Mouse (Mus musculus) ovary, postnatal 10 days (tissue): ENCODE results near the gene Gpr68.

Experiments used
- DNase-seq: peaks from one replicate; pipeline ENCODE4 v3.0.0; 2022; ENCODE audit warnings: low spot score

Gene Gpr68

DNA sequence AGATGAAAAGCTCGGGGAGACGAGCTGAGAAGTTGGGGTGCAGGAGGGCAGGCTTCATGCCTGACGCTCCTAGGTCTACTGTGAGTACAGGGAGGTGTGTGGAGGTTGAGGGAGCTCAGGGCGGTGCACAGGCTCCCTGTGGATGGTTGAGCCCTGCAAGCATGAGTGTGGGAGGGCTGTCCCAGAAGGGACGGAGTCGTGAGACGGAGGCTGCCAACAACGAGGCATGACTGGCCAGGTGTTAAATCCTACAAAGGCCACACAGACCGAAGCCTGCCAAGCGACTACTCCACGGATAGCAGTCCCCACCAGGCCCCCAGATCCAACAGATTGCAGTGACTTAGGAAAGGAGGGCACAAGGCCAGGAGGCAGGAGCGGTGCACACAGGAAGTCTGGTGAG lies 2.7 kb upstream of the Gpr68 start:
- DNase-seq, result no peak

DNA sequence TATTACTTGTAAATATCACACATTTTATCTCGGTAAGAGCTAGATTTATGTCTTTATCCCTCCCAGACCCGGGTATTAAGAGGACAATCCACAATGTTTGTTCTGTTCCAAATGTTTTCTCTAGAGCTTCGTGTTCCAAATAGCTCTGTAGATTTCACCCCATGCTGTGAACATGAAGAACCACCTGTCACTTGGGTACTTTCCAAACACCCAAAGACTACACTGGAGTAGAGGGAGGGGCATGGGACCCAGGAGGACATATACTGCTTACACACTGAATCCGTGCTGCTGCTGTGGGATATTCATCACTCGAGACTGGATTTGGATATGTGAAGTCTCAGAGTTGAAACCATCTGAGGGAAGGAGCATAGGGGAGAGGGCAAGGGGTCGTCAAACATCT lies 1.8 kb upstream of the Gpr68 start:
- DNase-seq, result no peak

DNA sequence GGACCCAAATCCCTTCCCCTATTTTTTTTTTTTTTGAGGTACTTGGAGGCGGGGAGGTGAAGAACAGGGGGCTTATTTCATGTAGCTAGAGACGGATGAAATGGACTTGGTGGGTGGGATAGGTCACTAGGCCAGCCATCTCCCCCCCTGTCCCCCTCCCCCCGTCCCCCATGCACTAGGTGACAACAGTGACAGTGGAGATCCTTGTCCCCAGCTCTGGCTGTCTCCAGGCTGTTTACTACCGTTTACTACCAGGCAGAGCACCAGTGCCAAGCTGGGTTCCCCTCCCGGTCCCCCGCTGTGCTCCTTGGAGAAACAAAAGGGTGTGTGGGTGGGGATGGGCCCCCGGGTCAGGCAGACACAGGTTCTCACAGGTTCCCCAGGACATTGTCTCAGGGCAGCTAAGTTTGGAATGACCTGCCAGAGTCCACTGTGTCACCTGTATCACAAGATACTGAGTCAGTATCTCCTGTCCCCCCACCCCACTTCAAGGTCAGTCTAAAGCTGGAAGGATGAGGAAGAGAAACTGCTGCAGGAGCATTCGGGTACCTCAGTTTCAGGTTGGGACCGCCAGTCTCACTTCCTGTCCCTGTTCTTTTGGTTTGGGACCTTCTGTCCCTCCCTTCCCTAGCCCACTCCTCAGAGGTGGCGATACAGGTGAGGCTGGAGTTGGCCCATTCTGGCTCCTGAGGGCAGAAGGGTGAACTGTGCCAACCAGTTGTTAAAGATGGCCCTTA lies 468 bp upstream of the Gpr68 start:
- DNase-seq, result no peak

DNA sequence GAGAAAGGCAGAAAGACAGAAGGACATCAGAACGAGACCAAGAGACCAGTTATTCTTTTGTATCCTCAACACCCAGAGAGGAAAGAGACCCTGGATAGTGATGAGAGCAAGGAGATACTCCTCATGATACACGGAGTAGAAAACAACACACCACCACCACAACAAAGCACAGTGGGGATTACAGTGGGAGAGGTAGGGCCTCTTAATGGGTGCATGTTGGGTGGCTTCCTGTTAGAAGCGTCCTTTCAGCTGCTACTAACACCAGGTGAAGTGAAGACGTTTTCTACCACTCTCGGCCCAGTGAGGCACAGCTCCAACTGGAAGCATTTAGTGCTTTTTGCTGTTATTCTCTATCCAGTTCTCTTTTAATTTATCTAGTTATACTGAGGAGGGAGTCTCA lies 1.1 kb downstream of the Gpr68 start:
- DNase-seq, result no peak

DNA sequence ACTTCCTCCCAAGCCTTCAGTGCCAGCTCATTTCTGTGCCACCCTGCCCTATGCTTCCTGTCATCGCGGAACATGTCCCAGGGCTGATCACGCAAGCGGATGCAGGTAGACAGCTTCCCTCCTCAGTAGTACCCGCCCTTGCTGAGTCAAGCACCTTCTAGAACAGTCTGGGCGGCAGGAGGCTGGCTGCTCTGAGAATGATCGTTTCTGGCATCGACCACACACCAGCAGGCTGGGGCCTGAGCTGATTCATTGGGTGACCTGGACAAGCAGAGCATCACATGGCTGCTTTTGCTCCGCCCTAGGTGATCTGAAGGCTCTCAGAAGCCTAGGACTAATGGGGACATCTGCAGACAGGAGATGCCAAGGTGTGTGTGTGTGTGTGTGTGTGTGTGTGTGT lies 4.2 kb downstream of the Gpr68 start:
- no peak for DNase-seq

DNA sequence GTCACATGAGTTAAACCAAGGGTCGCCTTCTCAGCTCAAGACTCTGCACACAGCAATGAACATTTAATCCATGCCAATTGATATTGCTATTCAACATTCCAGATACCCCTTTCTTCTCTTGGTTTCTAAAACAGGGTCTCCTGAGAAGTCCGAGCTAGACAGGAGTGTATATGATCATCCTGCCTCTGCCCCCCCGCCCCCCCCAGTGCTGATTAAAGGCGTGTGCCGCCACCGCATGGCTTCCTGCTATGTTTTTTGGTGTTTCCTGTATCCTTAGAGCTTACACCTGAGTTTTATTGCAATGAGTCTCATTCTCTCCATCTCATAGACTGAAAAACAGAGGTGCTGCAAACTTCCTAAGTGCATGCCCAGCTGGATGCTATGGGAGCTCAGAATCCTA lies 6.6 kb downstream of the Gpr68 start:
- DNase-seq, result no peak

DNA sequence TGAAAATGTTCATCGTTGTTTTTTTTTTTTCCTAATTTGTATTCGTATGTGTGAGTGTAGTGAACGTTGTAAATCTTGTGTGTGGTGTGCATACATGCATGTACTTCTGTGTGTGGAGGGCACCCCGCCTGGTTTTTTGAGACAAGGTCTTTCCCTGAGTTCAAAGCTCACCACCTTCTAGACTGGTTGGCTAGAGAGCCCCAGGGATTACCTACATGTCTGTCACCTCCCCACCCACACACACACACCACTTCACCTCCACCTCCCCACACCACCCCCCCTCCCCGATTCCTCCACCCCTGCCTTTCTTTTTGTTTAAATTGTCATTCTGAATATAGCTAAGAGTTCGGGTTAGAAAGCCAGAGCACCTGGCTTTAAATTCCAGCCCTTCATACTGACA lies 7.1 kb downstream of the Gpr68 start:
- DNase-seq, result no peak

DNA sequence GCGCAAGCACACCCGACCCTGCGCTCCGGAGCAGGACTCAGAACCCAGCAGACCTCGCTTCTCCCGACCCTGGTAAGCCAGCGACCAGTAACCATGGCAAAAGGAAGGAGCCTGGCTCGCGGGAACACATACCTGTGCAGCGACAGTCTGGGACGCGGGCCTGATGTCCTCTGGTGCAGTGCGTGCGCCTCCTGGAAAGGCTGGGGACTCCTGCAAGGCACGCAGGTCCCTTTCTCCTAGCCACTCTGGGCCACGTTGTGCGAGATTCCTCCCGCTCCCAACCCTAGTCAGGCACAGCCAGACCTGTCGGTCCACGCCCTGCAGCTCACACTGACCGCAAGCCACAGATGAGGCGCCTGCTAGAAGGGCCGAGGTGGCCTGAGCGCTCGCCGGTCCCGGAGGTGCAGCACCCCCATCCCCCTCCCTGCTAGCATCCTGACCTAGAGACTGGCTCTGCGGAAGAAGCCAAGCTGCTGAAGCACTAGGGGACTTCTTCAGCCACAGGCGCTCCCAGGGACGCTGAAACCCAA lies 8.8 kb downstream of the Gpr68 start:
- no peak for DNase-seq

DNA sequence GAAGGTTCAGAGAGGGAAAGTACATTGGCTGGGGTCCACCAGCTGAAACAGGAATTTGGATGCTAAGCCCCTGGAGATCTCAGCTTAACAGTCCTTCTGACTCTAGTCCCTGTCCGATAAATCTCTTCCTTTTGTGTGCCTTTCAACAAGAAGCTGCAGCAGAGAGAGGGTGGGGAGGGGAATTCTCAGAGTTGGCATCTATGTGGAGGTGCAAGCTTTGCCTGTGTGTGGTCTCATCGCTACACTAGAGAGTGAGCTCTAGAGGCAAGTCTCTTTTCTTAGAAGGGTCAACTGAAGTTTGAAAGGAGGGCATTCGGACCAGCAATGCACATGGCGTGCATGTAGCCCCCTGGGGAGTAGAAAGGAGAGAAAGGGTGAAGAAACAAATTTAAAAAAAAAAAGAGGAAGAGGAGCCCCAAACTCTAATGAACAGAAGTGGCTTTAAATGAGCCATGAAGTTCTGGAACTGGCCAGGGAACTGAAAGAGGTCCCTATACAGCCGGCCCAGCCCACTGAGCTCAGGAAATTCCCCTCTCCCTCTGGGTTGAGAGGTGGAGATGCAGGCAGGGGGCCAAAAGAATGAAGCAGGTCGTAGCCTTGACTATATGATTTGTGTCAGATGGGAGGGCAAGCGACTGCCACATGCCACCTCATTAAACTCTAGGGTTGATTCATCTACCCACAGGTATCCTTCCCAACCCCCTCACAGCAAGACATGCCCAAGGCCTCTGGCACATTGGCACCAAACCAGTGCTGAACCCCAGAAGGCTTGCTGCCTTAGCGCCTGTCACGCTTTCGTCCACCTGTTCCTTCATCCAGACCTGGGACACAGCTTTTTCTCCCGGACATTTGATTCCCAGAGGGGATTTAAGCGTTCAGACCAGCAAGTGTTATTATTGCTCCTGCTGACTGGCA lies 10.0 kb downstream of the Gpr68 start:
- DNase-seq, result no peak

DNA sequence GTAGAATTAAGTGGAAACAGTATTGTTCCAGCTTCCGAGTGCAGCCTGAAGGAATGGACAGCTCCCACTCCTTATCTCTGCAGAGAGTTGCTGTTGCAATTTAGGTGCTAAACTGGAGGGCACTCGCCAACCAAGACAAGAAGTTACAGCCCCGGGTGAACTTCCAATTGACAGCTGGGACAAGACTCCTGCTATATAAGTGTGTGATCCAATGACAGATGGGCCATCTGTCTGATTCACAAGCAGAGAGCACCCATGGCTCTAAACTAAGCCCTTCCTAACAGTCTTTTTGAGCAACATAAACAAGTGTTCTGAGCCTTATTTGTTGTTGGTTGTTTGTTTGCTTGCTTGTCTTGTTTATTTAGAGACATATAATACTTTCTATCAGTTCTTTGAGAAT lies 11.3 kb downstream of the Gpr68 start:
- no peak for DNase-seq

DNA sequence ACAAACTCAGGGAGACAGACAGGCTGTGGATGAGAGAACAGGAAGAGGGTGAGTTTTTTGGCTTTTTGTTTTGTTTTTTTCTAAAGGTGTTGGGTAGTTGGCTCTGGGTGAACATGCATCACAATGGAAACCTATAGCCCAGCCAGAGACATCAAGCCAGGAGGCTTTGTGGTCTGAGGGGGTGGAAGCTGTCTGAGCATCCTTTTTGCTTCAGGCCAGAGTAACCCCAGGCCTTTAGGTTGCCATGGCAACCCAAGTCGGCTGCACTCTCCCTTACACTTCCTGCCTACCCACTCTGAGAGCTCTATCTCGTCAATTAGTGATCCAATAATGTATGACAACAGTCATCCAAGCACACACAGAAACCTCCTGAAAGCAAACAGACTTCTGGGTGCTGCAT lies 12.5 kb downstream of the Gpr68 start:
- DNase-seq, result no peak

DNA sequence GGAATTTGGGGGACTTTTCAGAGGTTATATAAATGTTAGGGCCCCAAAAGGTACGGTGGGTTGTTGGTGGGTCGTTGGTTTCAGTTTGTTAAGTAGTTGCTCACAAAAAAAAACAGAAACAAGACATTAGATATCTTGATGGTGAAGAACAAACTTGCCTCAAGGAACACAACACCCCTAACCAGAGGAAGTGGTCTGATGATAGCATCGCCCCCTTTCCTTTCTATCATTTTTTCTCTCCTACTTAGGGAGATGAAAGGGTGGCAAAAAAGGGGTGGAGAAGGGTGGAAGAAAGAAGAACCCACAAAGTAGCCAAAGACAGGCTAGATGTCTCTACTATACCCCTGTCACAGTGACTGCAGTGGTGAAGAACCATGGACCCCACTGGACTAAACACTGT lies 17.4 kb downstream of the Gpr68 start:
- DNase-seq, result no peak

DNA sequence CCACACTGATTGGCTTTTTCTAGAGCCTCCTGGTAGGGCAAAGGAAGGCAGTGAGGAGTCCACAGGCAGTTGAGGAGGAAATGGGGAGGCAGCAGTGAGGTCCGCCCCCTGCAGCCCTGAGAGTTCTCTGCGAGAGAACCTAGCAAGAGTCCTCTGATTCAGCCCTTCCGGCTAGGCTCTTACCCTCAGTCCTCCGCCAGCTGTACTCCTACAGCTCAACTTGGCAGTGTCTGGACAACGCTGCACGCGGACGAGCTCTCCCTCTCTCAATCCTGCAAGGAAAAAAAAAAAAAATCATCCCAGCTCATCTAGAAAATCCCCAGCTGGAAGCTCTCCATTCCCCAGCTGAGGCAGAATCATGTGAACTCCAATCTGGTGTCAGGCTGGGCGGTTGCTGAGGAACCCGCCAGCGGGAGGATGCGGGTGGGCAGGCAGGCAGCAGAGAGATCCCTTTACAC lies 20.2 kb downstream of the Gpr68 start:
- no peak for DNase-seq

DNA sequence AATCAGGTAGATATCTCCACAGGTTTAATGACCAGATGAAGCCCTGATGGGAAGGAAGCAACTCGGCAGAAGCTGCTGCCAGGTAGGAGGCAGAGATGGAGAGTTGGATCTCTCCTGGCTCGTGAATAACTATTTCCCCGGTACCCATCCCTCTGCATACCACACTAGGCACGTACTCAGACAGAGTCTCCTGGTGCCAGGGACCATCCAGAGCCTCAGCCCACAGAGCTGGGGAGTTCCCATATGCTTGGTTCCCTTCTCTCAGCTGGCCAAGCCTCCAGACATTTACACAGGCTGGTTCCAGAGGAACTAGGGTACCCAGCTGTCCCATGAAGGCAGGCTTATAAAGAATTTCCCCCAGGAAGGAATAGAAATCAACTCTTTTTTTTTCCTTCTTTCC lies 21.1 kb downstream of the Gpr68 start:
- DNase-seq, result no peak

DNA sequence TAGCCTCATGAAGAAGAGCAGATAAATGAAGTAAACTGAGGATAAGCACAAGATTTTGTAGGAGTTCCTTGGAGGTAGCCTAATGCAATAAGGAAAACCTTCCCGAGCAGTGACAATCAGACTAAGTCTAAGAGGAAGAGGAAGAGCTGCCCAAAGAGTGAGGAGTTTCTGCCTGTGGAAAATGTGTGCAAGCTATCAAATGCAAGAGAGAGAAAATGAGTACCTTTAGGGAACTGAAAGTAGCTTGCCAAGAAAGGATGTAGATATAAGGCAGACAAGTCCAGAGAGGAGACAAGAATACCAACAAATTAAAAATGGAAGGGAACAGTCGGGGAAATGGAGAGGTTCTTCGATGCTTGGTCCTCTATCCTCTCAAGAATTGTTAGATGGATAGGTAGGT lies 22.4 kb downstream of the Gpr68 start:
- DNase-seq, result no peak

DNA sequence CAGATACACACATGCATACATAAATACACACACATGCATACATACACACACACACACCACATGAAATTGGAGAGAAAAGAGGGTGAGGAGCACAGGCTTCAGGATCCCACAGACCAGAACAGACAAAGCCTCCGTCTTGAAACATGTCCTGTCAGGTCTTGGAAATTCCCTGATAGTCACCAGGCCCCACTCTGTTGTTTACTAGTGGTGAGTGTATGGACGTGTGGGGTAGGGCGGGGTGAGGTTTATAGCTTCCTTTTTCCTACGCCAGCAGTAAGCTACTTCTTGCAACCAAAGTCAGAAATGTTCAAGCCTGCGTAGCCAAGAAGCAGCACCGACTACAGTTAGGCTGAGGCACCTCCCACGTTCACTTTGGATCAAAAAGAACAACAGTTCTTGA lies 24.8 kb downstream of the Gpr68 start:
- DNase-seq, result no peak

DNA sequence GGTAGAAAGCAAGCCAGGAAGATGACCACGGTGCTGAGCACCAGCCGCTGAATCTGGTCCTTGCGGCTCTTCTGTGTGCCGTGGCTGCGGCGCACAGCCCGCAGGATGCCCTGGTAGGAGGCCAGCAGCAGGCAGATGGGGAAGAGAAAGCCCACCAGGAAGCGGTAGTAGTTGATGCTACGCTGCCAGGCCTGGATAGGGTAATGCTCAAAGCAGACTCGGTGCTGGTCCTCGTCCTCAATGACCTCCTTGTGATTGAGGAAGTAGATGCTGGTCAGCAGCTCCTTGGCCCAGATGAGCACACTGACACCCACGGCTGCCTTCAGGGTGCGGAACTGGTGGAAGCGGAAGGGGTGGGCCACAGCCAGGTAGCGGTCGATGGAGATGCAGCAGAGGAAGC lies 29.4 kb downstream of the Gpr68 start:
- DNase-seq, result no peak

DNA sequence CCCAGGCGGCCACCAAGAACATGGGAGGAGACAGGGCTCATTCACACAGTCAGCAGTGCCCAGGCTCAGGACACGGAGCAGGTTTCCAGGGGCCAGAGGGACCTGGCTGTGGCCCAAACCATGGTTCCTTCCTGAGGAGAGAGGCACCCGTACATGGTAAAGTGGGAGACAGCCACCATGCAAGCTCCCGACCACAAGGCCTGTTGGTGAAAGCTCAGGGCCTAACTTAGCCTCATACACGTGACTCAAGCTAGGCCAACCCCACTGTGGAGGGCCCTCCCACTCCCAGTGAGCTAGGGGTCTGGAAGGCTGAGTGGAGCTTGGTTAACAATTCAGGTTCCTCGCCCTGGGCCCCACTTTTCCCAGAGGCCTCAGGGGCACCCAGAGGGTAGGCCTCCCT lies 30.1 kb downstream of the Gpr68 start:
- DNase-seq, result no peak

DNA sequence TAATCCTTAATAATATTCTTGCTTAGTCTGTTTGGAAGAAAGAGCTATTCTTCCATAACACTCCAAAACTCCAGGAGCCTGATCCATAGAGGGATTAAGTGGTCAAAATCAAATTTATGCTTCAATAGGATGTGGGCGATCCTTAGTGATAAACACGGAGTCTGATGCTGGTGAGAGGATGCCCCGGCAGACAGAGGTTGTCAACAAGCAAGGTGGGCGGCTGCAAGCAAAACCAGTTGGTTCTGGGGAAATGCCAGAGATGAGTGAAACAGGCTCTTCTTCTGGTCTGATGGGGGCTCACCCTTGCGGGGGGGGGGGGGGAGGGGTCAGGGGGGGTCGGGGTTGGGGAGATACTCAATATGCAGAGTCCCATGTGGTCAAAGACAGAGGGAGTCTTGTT lies 32.0 kb downstream of the Gpr68 start:
- DNase-seq, result no peak

DNA sequence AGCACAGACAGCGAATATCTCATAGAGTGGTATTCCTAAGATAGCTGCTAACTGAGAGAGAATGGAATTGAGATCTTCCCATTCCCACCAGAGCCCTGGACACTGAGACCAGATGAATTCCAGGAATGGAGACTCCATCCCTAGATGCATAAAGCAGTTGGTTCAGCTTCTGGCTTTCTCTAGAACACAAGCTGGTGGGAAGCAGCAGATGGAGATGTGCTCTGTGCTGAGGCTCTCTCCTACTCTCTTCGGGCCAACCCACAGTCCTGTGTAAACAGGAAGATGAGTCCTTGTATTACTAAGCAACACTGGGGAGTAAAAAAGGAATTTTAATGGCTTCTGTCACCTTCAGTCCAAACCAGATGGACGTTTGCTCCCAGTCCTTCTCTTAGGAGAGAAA lies 32.4 kb downstream of the Gpr68 start:
- no peak for DNase-seq

DNA sequence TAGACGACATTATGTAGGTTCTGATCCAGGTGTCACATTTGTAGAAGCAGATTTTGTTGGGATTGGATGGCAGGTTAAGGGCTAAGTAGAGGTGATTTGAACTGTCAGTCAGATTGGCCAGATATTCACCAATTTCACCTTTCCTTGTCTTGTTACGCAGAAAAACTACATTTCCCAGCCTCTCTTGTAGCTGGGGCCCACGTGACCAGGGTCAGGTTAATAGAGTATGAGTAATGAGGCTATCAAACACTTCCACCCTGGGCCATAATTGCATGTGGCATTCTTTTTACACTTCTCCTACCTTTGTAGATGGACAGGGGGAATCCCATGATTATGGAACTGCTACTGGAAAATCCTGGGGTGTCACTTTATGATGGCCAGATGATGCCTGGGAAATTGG lies 34.4 kb downstream of the Gpr68 start:
- DNase-seq, result no peak

DNA sequence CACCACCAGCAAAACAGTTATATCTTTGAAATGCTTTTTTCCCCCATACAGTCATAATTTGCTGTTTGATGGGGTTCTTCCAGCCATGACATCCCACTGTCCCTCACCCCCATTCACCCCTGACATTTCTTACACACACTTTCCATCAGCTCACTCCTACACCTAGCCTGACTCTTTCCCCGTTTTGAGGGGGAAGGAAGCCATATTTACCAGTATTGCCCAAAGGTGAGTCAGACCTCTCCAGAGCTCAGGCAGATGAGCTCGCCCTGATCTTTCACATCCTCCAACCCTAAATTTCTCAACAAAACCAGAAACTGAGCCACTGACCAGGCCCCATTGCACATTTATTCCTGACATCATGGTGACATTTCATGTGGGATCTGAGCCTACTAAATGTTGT lies 36.2 kb downstream of the Gpr68 start:
- no peak for DNase-seq

DNA sequence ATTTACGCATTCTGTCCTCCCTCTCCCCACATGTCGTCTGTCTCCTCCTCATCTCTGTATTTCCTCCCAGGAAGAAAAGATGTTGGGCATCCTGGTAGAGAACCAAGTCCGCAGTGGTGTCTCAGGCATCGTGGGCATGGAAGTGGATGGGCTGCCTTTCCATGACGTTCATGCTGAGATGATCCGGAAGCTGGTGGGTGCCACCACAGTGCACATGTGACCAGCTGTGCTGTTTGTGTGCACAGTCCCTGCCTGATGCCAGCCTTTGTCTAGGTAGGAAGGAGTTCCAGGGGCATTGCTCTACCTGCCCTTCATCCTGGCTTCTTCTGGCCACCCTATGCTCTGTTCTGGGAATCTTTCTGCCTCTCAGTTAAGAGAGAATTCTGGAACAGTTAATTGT lies 36.8 kb downstream of the Gpr68 start:
- DNase-seq, result no peak
